Mouse (Mus musculus) spleen, adult 2 months (tissue): ENCODE results near the gene Ttll12. TPM values are rescaled to one million over a fixed set of nuclear protein-coding genes. Genes with fewer than 3 reads are reported as not detected.

ENCODE experiments used
- DNase-seq, 2 experiments: peaks; one replicate each; pipeline versions ENCODE4 v3.0.0 to v3.0.0-alpha.2; 2012 to 2021; ENCODE audit warnings: low spot score in 2 of 2, low read depth in 1 of 2
- H3K27ac ChIP-seq: fragments of 200-500 bp; 2 replicates; pipeline ENCODE4 v1.5.1; 2012; ENCODE audit warnings: low read length, inconsistent platforms; ENCODE audit not compliant: insufficient read depth
- H3K27me3 ChIP-seq: fragments of 200-500 bp; 2 replicates; pipeline ENCODE4 v1.6.1; 2012; ENCODE audit warnings: mild to moderate bottlenecking, moderate library complexity, low read length, inconsistent platforms; ENCODE audit not compliant: control insufficient read depth, insufficient read depth
- H3K36me3 ChIP-seq: fragments of 200-500 bp; 2 replicates; pipeline ENCODE4 v1.6.1; 2012; ENCODE audit warnings: mild to moderate bottlenecking, low read length, inconsistent platforms; ENCODE audit not compliant: control insufficient read depth, insufficient read depth
- H3K4me1 ChIP-seq: fragments of 200-500 bp; 2 replicates; pipeline ENCODE4 v1.6.1; 2011; ENCODE audit warnings: inconsistent platforms; ENCODE audit not compliant: control insufficient read depth, insufficient read depth, insufficient read length
- H3K4me3 ChIP-seq: fragments of 200-500 bp; 2 replicates; pipeline ENCODE4 v1.5.1; 2011; ENCODE audit warnings: mild to moderate bottlenecking, inconsistent platforms; ENCODE audit not compliant: insufficient read depth, insufficient read length; ENCODE audit errors: extremely low read depth
- CTCF ChIP-seq: fragments of 200-500 bp; IDR thresholded peaks from 2 replicates; pipeline ENCODE4 v1.5.1; 2011; ENCODE audit warnings: mild to moderate bottlenecking, inconsistent platforms; ENCODE audit not compliant: insufficient read depth, insufficient read length, insufficient replicate concordance; ENCODE audit errors: extremely low read depth
- POLR2A ChIP-seq: fragments of 200-500 bp; IDR thresholded peaks from 2 replicates; pipeline ENCODE4 v1.6.1; 2011; ENCODE audit warnings: low read depth, low read length, inconsistent platforms
- WGBS: fragments of 180-500 bp; shearing (Covaris S2); methylation state at CpG from one replicate; pipeline ENCODE4 v1.1.7; 2018; 5-methylcytosine and 5-hydroxymethylcytosine counted together
- polyA plus RNA-seq: library from polyadenylated mRNA; depleted of rRNA; stranded (reverse); fragments of >200 nt; gene quantifications from 2 replicates; pipeline ENCODE4 v1.2.3, GENCODE M21; 2012

The Ttll12 gene
- polyA plus RNA-seq, 1 experiment = 19.9 TPM

DNA sequence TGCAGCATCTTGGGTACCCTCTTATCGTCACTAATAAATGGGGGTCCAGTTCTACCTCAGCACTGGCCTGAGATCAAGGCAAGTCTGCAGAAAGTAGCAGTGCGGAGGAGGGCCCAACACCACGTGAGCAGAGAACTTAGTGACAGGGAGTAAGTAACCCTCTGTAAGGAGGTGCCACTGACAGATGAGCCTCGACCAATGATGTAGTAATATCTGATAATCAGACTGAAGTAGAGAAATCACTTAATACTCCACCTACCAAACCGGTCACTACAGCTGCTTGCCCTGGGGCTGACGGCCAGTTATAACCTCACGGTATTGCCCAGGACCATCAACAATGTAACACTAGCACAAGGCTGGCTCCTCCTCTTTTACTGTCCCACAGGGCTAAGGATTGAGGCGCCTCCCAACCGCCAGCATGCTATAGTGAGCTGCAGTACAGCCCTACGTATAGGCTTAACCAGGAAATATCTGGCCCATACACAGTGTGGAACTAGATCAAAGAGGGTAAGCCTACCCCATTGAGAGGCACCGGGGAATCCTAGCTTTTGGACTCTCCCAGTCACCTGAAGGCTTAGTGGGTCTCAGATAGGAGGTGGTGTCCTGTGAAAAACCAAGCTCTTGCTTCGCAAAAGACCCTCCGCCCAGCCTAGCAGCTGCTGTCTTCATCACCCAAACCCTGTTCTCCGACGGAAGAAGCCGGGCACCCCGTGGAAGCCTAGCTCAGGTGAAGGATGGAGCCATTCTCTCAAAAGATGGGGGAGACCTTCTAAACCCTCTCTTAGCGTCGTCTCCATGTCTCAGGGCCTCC is 1.1 kb downstream of the Ttll12 start:
- Histone ChIP-seq H3K4me3 (peak overlapping the region; percentile 82), H3K27me3 (no peaks in the 10 kb centered on the region), H3K4me1 (no peaks in the 10 kb centered on the region; the same call in 1 of the 2 replicates), H3K27ac (no peak overlapping the region; the same call in 1 of the 2 replicates), H3K36me3 (no peaks in the 10 kb centered on the region)
- DNase-seq = no peak
- WGBS = 34% methylated on average over 19 of the region's 19 CpGs
- TF ChIP-seq CTCF (no peak), POLR2A (no peak)

DNA sequence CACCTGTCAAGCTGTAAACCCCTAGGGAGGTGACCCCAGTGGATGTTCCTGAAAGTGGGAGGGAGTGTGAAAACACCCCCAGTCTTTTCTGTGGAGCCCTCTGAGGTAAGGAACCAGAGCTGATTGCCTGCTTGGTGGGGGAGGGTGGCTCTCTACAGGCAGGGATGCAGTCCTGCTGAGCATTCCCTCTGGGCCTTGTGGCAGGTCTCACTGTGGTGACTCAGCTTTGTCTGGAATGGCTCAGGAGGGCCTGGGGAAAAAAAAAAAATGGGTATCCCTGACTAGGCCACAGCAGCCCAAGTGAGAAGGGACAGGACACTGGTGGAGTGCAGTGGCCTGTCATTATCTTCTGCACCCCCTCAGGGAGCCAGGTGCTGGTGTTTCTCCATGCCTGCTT is 1.8 kb downstream of the Ttll12 start:
- Histone ChIP-seq H3K4me3 (0 out of 2 replicates have a peak overlapping the region, but pooled peaks have one; percentile 10), H3K27me3 (no peaks in the 10 kb centered on the region), H3K36me3 (no peaks in the 10 kb centered on the region), H3K4me1 (no peaks in the 10 kb centered on the region; the same call in 1 of the 2 replicates), H3K27ac (peak overlapping the region; percentile 45; the same call in 1 of the 2 replicates)
- no peak for DNase-seq
- TF ChIP-seq POLR2A (no peak), CTCF (no peak)

DNA sequence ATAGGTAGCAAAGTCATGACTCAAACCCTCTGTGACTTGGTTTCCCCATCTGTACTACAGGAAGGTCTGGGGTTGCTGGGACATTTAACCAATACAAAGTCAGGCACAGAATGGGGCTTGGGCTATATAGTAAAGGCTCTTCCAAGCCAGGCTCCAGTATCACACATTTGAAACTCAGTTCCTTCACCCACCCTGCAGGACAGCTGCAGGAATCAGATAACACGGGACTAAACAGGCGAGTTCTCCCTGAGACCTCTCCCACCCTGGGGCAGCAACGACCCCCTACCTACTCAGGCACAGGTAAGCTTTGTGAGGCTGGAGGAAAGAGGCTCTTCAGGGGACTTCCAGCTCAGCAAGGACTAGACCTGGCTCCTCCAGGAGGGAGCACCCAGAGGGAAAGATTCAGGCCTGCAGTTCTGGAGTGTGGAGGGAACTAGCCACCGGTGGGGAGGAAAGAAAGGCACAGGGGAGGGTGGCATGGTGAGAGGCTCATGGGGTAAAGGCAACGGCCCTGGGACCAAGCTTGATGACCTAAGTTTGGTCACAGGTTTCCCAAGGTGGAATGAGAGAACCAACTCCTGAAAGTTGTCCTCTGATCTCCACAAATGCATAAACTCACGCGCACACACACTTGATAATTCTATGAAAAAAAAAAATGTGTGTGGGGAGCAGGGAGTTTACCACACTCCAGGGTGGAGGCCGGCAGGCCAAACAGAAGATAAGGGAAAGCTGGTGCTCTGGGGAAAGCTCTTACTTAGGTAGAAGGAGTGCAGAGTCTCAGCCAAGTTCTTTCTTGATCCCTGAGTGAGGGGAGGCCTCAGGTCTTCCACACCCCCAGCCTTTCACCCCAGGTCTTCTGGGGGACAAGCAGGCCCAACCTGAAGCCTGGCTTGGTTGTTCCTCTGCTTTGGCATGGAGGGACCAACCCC is 2.4 kb downstream of the Ttll12 start:
- 81% methylated on average over 8 of the region's 8 CpGs for WGBS
- Histone ChIP-seq H3K36me3 (no peaks in the 10 kb centered on the region), H3K27me3 (no peaks in the 10 kb centered on the region), H3K27ac (peak overlapping the region; percentile 74), H3K4me3 (0 out of 2 replicates have a peak overlapping the region, but pooled peaks have one; percentile 10), H3K4me1 (no peaks in the 10 kb centered on the region; the same call in 1 of the 2 replicates)
- DNase-seq = no peak
- TF ChIP-seq POLR2A (no peak), CTCF (no peak)

DNA sequence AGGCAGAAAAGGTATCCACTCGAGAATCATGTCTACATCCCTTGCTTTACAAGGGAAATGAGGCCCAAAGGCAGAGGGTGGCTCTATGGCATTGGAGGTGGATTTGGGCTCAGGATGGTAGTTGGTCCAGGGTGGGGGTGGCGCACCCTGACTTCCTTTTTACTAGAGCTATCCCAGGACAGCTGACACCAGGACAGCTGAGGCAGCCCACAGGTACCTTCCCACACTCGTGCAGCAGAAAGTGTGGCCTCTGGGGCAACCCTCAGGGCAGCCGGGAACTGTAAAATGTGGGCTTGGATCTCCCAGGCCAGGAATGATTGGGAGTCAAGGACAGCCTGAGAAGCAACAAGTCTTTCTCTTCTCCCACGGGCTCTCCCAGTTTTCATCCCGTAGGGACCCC is 3.2 kb downstream of the Ttll12 start:
- TF ChIP-seq POLR2A = no peak
- no peak for TF ChIP-seq CTCF
- H3K27me3 ChIP-seq = no peaks in the 10 kb centered on the region
- H3K36me3 ChIP-seq = peaks cover 2% of the 10 kb centered on the region; the same call in 1 of the 2 replicates
- H3K27ac ChIP-seq = no peak overlapping the region; the same call in 1 of the 2 replicates
- DNase-seq = no peak
- WGBS = 86% methylated on average over 6 of the region's 6 CpGs
- no peak overlapping the region for H3K4me3 ChIP-seq
- no peaks in the 10 kb centered on the region; the same call in 1 of the 2 replicates for H3K4me1 ChIP-seq

DNA sequence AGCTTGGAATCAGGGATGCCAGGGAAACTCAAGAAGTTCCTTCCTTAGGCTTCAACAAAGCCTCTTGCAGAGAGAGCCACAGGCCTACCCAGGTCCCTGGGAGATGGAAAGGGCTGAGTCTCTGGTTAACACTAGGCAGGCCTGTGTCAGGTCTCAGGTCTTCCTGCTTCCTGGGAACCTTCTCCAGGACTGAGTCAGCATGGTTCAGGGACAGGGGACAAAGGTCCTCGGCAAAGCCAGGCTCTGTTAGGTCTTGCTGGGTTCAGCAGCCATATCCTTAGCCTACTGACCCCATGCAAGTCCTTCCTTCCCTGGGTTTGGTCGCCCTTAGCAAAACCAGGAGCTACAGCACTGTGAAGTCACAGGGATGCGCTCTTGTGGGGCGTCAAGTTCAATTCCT is 4.1 kb downstream of the Ttll12 start:
- WGBS = 96% methylated on average over 4 of the region's 4 CpGs
- TF ChIP-seq CTCF (no peak), POLR2A (no peak)
- Histone ChIP-seq H3K4me3 (no peak overlapping the region), H3K36me3 (peaks cover 10% of the 10 kb centered on the region), H3K4me1 (no peaks in the 10 kb centered on the region; the same call in 1 of the 2 replicates), H3K27me3 (no peaks in the 10 kb centered on the region), H3K27ac (no peak overlapping the region)
- no peak for DNase-seq

DNA sequence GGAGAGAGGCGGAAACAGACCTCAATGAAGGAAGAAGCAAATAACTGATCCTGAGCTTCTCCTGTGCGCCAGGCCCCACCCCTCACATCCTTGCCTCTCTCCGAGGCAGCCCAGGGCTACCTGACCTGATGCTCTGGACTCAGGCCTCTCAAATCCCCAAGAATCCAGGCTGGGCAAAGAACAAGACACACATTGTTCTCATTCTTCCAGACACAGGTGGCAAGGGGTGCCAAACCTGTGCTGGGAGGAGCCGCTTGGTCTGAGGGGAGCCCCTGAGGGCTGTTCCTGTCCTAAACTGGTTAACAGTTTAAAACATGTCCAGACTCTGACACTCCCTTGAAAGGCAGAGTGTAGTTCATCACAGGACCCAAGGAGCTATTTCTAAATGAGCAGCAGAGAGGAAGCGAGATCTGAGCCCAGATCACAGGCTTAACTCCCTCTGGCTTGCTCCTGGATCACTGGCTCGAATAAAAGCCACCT is 10.2 kb downstream of the Ttll12 start:
- no peak for DNase-seq
- H3K36me3 ChIP-seq = peaks cover 16% of the 10 kb centered on the region
- H3K27me3 ChIP-seq = no peaks in the 10 kb centered on the region
- no peak overlapping the region for H3K27ac ChIP-seq
- H3K4me3 ChIP-seq = no peak overlapping the region
- H3K4me1 ChIP-seq = no peaks in the 10 kb centered on the region
- no peak for TF ChIP-seq CTCF
- TF ChIP-seq POLR2A = no peak
- WGBS = 95% methylated on average over 6 of the region's 6 CpGs
